Mouse (Mus musculus) liver, embryonic 13.5 days (tissue): ENCODE data around the gene Snx8. TPM values are rescaled to one million over a fixed set of nuclear protein-coding genes. Genes with fewer than 3 reads are reported as not detected.
"Not testable (repeated sequence)": the region's sequence is repeated elsewhere in the genome, so short reads cannot be mapped to it uniquely, and the experiment has no call there.

ENCODE experiments used
- ATAC-seq: fragments of 200-750 bp; cut with Nextera tagmentation; 2 replicates; pipeline ENCODE4 v1.8.0; 2017; ENCODE audit warnings: low read depth, mild to moderate bottlenecking, moderate number of reproducible peaks, moderate library complexity
- DNase-seq: peaks from one replicate; pipeline ENCODE4 v3.0.0; 2022
- H3K27ac ChIP-seq: fragments of 300-500 bp; sonication (generic); 2 replicates; pipeline ENCODE4 v1.5.1; 2015; ENCODE audit warnings: moderate library complexity, mild to moderate bottlenecking, inconsistent platforms
- H3K27me3 ChIP-seq: fragments of 300-500 bp; sonication (generic); 2 replicates; pipeline ENCODE4 v1.6.1; 2015; ENCODE audit warnings: mild to moderate bottlenecking, inconsistent platforms
- H3K36me3 ChIP-seq: fragments of 300-500 bp; sonication (generic); 2 replicates; pipeline ENCODE4 v1.6.1; 2015; ENCODE audit warnings: mild to moderate bottlenecking, inconsistent platforms
- H3K4me1 ChIP-seq: fragments of 300-500 bp; sonication (generic); replicated peaks from 2 replicates; pipeline ENCODE4 v1.6.1; 2015; ENCODE audit warnings: inconsistent platforms
- H3K4me2 ChIP-seq: fragments of 300-500 bp; sonication (generic); 2 replicates; pipeline ENCODE4 v1.6.1; 2015; ENCODE audit warnings: inconsistent platforms, mild to moderate bottlenecking, moderate library complexity
- H3K4me3 ChIP-seq: fragments of 300-500 bp; sonication (generic); replicated peaks from 2 replicates; pipeline ENCODE4 v1.5.1; 2015; ENCODE audit warnings: mild to moderate bottlenecking, inconsistent platforms
- H3K9ac ChIP-seq: fragments of 300-500 bp; sonication (generic); 2 replicates; pipeline ENCODE4 v1.6.1; 2015; ENCODE audit warnings: mild to moderate bottlenecking, inconsistent platforms
- H3K9me3 ChIP-seq: fragments of 300-500 bp; sonication (generic); replicated peaks from 2 replicates; pipeline ENCODE4 v1.6.1; 2016; ENCODE audit warnings: inconsistent platforms
- WGBS: fragments of 180-500 bp; shearing (Covaris S2); methylation state at CpG from one replicate; pipeline ENCODE4 v1.1.7; 2015; ENCODE audit not compliant: insufficient replicate concordance; 5-methylcytosine and 5-hydroxymethylcytosine counted together
- polyA plus RNA-seq: library from polyadenylated mRNA; unstranded; fragments of >200 nt; fragmentation: Nextera tagmentation; extraction: Ambion mirVana; gene quantifications from 2 replicates; pipeline ENCODE4 v1.2.1, GENCODE M21; 2015

The Snx8 gene
- polyA plus RNA-seq, 1 experiment from 2014 or later = 10.9 TPM

DNA sequence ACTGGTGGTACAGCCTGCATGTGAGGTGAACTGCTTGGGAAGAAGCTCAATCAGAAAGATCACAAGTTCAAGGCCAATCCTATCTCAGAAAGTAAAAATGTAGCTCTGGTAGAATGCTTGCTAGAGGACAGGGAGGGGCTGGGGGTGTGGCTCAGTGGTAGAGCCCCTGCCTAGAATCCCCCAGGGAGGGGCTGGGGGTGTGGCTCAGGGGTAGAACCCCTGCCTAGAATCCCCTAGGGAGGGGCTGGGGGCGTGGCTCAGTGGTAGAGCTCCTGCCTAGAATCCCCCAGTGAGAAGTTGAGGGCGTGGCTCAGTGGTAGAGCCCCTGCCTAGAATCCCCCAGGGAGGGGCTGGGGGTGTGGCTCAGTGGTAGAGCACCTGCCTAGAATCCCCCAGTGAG is 20.9 kb downstream of the Snx8 start:
- WGBS = 62% methylated on average over 2 of the region's 2 CpGs
- not testable (repeated sequence) for H3K27me3 ChIP-seq

GRCm38 (mm10) chr5:140364415-140364814 is 24.6 kb downstream of the Snx8 start:
- H3K9ac ChIP-seq = no peak overlapping the region
- peaks cover 17% of the 10 kb centered on the region for H3K4me1 ChIP-seq
- no peak for ATAC-seq
- H3K4me3 ChIP-seq = no peak overlapping the region
- peaks cover 9% of the 10 kb centered on the region for H3K36me3 ChIP-seq
- WGBS = 76% methylated on average over 5 of the region's 5 CpGs
- no peaks in the 10 kb centered on the region for H3K27me3 ChIP-seq
- no peak overlapping the region for H3K27ac ChIP-seq
- H3K9me3 ChIP-seq = no peaks in the 10 kb centered on the region; the same call in 1 of the 2 replicates
- no peak for DNase-seq
- no peak overlapping the region for H3K4me2 ChIP-seq

More for the DNA sequence above, 20.9 kb downstream of the Snx8 start:
- H3K27ac ChIP-seq, H3K9ac ChIP-seq, ATAC-seq, H3K4me2 ChIP-seq, H3K9me3 ChIP-seq, H3K36me3 ChIP-seq, H3K4me3 ChIP-seq, DNase-seq: not testable (repeated sequence)
- peaks cover 42% of the 10 kb centered on the region for H3K4me1 ChIP-seq

GRCm38 (mm10) chr5:140359930-140360674 is 29.0 kb downstream of the Snx8 start:
- Histone ChIP-seq H3K4me3 (no peak overlapping the region), H3K9me3 (no peaks in the 10 kb centered on the region; the same call in 1 of the 2 replicates), H3K36me3 (peaks cover 43% of the 10 kb centered on the region), H3K27ac (no peak overlapping the region), H3K4me2 (no peak overlapping the region), H3K4me1 (no peaks in the 10 kb centered on the region), H3K27me3 (no peaks in the 10 kb centered on the region), H3K9ac (no peak overlapping the region)
- ATAC-seq (no peak), DNase-seq (no peak)
- WGBS = 75% methylated on average over 14 of the region's 14 CpGs

DNA sequence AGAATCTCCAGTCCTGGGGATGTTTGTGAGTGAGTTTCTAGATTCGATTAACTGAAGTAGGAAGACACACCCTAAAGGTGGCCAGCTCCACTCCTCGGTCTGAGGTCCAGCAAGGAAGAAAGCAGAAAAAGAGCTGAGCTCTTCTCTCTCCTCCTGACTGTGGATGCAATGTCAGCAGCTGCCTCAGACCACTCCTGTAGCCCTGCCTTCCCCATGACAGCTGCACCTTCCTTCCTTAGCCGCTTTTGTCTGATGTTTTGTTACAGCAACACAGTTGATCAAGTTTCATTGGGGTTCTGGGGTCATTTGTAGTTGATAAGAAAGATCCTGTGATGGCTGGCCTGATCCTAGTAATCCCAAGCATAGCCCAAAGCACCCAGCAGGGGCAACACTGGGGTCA is 31.6 kb downstream of the Snx8 start:
- H3K27ac ChIP-seq = no peak overlapping the region
- H3K4me1 ChIP-seq = no peaks in the 10 kb centered on the region
- no peaks in the 10 kb centered on the region for H3K9me3 ChIP-seq
- DNase-seq = no peak
- H3K36me3 ChIP-seq = peaks cover 66% of the 10 kb centered on the region
- H3K27me3 ChIP-seq = no peaks in the 10 kb centered on the region
- H3K4me3 ChIP-seq = no peak overlapping the region
- no peak overlapping the region for H3K4me2 ChIP-seq
- ATAC-seq = no peak
- 74% methylated on average over 3 of the region's 3 CpGs for WGBS
- no peak overlapping the region for H3K9ac ChIP-seq

DNA sequence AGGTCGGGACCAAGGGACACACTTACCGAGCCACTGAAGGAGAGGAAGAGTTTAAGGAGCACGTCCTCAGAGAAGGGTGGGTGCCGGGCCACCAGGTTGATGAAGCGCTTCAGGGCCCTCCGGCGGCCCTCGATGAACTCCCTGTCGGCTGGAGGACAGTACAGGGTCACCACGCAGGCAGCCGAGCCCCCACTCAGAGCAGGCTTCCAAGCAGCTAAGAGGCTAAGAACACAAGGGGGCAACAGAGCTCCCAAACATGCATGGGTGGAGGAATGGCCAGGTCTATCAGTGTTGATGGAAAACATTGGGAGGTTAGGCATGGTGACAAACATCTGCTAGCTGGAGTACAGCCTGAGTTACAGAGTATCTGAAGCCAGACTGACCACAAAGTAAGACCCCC is 33.1 kb downstream of the Snx8 start:
- peaks cover 82% of the 10 kb centered on the region for H3K36me3 ChIP-seq
- DNase-seq = no peak
- H3K27me3 ChIP-seq = no peaks in the 10 kb centered on the region
- no peak overlapping the region for H3K4me2 ChIP-seq
- 73% methylated on average over 11 of the region's 11 CpGs for WGBS
- H3K4me1 ChIP-seq = no peaks in the 10 kb centered on the region
- no peak overlapping the region for H3K9ac ChIP-seq
- no peak overlapping the region for H3K4me3 ChIP-seq
- no peak for ATAC-seq
- no peaks in the 10 kb centered on the region for H3K9me3 ChIP-seq
- no peak overlapping the region for H3K27ac ChIP-seq

DNA sequence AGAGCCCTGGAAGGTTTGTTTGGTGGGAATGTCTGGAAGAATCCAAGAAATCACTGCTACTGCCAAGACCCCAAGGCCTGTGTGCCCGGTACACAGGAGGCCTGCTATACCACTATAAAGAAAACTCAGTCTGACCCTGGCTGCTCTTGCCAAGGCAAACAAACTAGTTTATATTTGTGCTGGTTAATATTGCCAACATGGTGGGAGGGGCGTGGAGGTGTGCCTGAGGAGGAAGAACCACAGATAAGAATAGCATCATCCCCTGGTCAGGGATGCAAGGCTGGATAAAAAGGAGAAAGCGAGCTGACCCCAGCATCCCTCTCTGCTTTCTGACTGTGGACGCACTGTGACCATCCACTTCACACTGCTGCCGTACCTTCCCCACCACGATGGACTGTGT is 36.7 kb downstream of the Snx8 start:
- peaks cover 74% of the 10 kb centered on the region for H3K36me3 ChIP-seq

GRCm38 (mm10) chr5:140350731-140351497 is 38.1 kb downstream of the Snx8 start:
- Histone ChIP-seq H3K9ac (no peak overlapping the region), H3K4me1 (peaks cover 3% of the 10 kb centered on the region; the same call in 1 of the 2 replicates), H3K4me3 (no peak overlapping the region), H3K27me3 (no peaks in the 10 kb centered on the region), H3K9me3 (no peaks in the 10 kb centered on the region), H3K36me3 (peaks cover 73% of the 10 kb centered on the region), H3K4me2 (no peak overlapping the region), H3K27ac (no peak overlapping the region)
- 75% methylated on average over 8 of the region's 8 CpGs for WGBS
- no peak for ATAC-seq
- no peak for DNase-seq

More for the DNA sequence above, 36.7 kb downstream of the Snx8 start:
- H3K27me3 ChIP-seq = no peaks in the 10 kb centered on the region
- no peak overlapping the region for H3K4me3 ChIP-seq
- WGBS = 87% methylated on average over 6 of the region's 6 CpGs
- H3K27ac ChIP-seq = no peak overlapping the region
- DNase-seq (no peak), ATAC-seq (no peak)
- H3K4me1 ChIP-seq = peaks cover 3% of the 10 kb centered on the region; the same call in 1 of the 2 replicates
- H3K9me3 ChIP-seq = no peaks in the 10 kb centered on the region
- no peak overlapping the region for H3K9ac ChIP-seq
- H3K4me2 ChIP-seq = no peak overlapping the region

DNA sequence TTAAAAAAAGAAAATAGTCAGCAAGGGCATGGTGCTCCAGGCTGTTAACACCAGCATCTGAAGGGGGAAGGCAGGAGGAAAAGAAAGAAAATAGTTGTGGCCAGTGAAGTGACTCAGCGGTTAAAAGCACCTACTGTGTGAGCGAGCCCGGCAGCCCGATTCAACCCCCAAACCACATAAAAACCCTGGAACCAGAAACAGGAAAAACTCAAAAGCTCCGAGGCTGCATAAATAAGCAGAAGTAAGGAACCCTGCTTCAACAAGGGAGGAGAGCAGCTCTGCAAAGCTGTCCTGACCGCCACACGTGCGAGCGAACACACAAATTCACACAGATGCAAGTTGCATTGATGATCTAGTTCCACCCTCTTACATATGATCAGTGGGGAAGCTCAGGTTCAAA is 39.2 kb downstream of the Snx8 start:
- H3K9ac ChIP-seq = peak overlapping the region; percentile 5; the same call in 1 of the 2 replicates
- no peaks in the 10 kb centered on the region for H3K9me3 ChIP-seq
- ATAC-seq (no peak), DNase-seq (no peak)
- H3K27me3 ChIP-seq = no peaks in the 10 kb centered on the region
- H3K27ac ChIP-seq = no peak overlapping the region
- 60% methylated on average over 9 of the region's 9 CpGs for WGBS
- peaks cover 69% of the 10 kb centered on the region for H3K36me3 ChIP-seq
- no peak overlapping the region for H3K4me3 ChIP-seq
- no peak overlapping the region for H3K4me2 ChIP-seq
- peaks cover 3% of the 10 kb centered on the region; the same call in 1 of the 2 replicates for H3K4me1 ChIP-seq

DNA sequence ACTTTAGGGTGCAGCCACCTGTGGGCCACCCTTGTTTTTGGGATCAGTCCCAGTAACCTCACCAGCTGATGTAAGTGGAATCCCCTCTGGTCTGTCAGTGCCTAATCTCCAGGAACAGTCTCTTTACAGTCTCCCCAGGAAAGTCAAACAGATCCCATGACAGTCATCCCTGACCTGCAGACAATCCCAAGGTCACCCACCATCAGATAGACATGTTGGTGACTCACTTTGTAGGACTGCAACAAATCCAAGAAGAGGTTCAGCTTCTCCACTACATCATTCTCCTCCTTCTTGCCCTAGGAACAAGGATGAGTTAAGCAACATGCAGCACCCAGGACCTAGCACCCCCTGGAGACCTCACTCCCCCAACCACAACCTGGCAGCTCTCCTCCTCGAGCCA is 43.0 kb downstream of the Snx8 start:
- H3K9me3 ChIP-seq = no peaks in the 10 kb centered on the region
- H3K4me2 ChIP-seq = no peak overlapping the region
- WGBS = 41% methylated on average over 1 of the region's 1 CpGs
- peaks cover 3% of the 10 kb centered on the region; the same call in 1 of the 2 replicates for H3K4me1 ChIP-seq
- no peaks in the 10 kb centered on the region for H3K27me3 ChIP-seq
- DNase-seq (no peak), ATAC-seq (no peak)
- no peak overlapping the region for H3K4me3 ChIP-seq
- peaks cover 53% of the 10 kb centered on the region for H3K36me3 ChIP-seq
- H3K27ac ChIP-seq = no peak overlapping the region
- no peak overlapping the region for H3K9ac ChIP-seq

- WGBS = 72% methylated on average over 4 of the region's 4 CpGs
Measured at GRCm38 (mm10) chr5:140345244-140345643, 43.8 kb downstream of the Snx8 start.

GRCm38 (mm10) chr5:140342880-140343279 is 46.2 kb downstream of the Snx8 start:
- Histone ChIP-seq H3K27ac (no peak overlapping the region), H3K4me2 (no peak overlapping the region), H3K27me3 (no peaks in the 10 kb centered on the region), H3K36me3 (peaks cover 72% of the 10 kb centered on the region), H3K9ac (no peak overlapping the region), H3K4me3 (no peak overlapping the region), H3K9me3 (peaks cover 4% of the 10 kb centered on the region; the same call in 1 of the 2 replicates), H3K4me1 (no peaks in the 10 kb centered on the region)
- ATAC-seq = no peak
- 73% methylated on average over 4 of the region's 4 CpGs for WGBS
- no peak for DNase-seq

More at GRCm38 (mm10) chr5:140345244-140345643, 43.8 kb downstream of the Snx8 start:
- Histone ChIP-seq H3K36me3 (peaks cover 57% of the 10 kb centered on the region), H3K9ac (no peak overlapping the region), H3K9me3 (no peaks in the 10 kb centered on the region), H3K27me3 (no peaks in the 10 kb centered on the region), H3K4me1 (peaks cover 3% of the 10 kb centered on the region; the same call in 1 of the 2 replicates), H3K27ac (no peak overlapping the region), H3K4me3 (no peak overlapping the region), H3K4me2 (no peak overlapping the region)
- ATAC-seq = no peak
- DNase-seq = no peak
